Mouse (Mus musculus) lung, postnatal 14 days (tissue): ENCODE results near the gene R3hdm4.
A peak's percentile ranks its signal among the peaks of the same experiment; 100 is the strongest.

Experiments
- DNase-seq: peaks from one replicate; pipeline ENCODE4 v3.0.0; 2021

The R3hdm4 gene

DNA sequence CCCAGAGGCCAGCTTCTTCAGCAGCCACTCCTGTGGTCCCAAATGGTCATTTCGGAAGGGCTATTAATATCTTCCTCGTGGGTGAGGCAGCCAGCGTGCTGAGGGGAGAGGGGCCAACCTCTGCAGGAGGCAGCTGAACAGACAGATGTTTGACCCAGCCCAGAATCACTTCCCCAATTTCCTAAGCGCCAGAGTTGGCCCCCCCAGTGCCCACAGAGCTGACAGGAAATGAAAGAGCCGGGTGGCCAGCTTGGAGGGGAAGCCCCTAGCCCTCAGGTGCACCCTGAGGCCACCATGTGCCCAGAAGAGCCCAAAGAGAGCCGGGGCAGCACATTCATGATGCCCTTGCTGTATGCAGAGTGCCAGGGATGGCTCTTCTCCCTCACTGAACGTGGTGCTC is 19.7 kb upstream of the R3hdm4 start:
- no peak for DNase-seq

- DNase-seq, result no peak
Observed at GRCm38 (mm10) chr10:79937775-79938526, 16.9 kb upstream of the R3hdm4 start.

GRCm38 (mm10) chr10:79936911-79937441 is 16.0 kb upstream of the R3hdm4 start:
- peak; percentile 85 for DNase-seq

GRCm38 (mm10) chr10:79936284-79936910 is 15.4 kb upstream of the R3hdm4 start:
- peak; percentile 51 for DNase-seq

DNA sequence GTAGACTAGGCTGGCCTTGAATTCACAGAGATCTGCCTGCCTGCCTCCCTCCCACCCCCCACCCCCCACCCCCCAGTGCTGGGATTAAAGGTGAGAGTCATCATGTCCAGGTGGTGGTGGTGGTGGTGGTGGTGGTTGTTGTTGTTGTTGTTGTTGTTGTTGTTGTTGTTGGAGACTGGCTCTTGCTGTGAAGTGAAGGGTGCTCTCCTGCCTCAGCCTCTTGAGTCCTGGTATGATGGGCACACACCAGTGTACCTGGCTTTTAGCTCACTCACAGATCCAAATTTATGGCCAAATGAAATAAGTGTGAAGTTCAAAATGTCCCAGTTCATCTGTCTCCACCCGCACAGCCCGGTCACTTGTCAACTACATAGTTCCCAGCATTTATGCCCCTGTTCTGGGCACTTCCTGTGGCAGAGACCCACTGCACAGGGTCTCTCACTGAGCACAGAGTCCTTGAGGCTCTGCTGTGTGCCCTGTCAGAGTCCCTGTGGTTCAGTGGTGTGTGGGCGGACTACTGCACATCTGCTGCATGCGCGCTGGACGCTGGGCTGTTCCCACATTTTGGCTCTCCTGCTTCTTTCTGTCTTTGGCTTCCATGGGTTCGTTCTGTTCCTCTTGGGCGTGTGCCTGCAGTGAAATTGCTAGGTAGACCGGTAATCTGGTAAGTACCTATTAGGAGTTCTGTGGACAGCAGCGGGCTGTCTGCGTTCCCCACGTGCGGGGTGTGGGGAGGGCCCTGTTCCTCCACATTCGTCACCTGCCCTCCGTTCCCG is 14.0 kb upstream of the R3hdm4 start:
- DNase-seq, result no peak

DNA sequence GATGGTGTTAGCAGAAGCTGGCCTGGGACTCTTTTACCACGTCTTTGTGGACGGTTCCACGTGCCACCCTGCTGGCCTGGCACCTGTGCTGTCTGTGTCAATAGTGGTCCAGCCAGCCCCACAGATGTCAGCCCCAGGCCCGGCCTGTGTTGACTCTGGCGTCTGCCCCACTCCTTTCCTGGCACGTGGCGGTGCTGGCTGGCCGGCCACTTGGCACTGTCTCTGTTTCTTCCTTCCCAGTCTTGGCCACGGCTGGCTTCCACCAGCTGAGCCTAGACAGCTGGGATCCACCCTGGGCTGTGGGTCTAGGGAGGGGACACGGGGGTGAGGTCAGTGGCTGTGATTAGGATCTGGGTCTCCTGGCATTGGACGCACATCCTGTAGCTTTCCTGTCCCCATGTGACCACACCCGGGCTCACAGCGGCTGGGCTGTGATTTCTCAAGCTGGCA is 13.3 kb upstream of the R3hdm4 start:
- peak; percentile 93 for DNase-seq

DNA sequence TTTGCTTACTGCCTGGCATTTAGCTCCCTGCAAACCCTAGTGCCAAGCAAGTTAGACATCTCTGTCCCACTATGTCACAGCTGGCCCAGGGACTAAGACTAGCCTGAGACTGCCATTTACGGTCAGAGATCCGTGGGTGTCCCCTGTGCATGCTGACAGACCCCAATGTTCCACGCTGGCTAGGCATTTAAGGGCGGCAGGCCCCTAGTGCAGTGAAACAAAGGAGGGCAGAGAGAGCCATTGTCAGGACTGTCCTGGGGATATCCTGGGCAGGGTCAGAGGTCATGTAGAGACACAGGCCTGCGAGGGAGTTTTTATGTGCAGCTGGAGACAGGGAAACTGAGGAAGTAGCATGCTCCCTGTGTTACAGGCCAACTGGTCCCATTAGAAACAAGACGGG is 12.9 kb upstream of the R3hdm4 start:
- DNase-seq, result no peak

GRCm38 (mm10) chr10:79933145-79933679 is 12.2 kb upstream of the R3hdm4 start:
- no peak for DNase-seq

DNA sequence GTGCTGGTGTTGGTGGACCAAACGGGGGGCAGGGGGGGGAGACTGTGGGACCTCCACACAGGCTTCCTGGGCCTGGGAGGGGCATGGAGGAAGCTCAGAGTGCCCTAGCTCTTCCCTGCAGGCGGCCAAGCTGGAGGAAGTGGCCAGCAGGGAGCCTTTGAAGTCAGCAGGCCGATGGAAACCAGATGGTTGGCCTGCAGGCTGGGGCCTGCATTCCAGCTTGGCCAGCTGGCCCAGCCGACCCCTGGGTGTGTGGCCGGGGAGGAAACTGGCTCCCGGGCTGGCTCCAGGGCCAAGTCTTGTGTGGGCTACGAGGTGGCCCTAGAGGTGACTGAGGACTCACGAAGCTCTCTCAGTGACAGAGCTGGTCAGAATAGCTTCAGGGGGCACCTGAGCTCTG is 11.7 kb upstream of the R3hdm4 start:
- DNase-seq, result peak; percentile 68

GRCm38 (mm10) chr10:79931797-79932196 is 10.8 kb upstream of the R3hdm4 start:
- DNase-seq, result no peak

DNA sequence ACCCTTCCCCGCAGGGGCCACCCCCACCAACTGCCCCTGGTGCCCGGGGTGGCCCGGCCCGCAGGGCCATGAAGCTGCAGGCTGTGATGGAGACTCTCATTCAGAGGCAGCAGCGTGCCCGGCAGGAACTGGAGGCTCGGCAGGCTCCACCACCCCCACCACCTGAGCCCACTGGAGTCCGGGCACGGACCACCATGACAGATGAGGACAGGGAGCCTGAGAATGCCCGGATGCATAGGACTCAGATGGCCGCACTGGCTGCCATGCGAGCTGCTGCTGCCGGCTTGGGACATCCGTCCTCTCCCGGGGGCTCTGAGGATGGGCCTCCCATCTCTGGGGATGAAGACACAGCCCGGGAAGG is 9.8 kb upstream of the R3hdm4 start:
- DNase-seq, result no peak

DNA sequence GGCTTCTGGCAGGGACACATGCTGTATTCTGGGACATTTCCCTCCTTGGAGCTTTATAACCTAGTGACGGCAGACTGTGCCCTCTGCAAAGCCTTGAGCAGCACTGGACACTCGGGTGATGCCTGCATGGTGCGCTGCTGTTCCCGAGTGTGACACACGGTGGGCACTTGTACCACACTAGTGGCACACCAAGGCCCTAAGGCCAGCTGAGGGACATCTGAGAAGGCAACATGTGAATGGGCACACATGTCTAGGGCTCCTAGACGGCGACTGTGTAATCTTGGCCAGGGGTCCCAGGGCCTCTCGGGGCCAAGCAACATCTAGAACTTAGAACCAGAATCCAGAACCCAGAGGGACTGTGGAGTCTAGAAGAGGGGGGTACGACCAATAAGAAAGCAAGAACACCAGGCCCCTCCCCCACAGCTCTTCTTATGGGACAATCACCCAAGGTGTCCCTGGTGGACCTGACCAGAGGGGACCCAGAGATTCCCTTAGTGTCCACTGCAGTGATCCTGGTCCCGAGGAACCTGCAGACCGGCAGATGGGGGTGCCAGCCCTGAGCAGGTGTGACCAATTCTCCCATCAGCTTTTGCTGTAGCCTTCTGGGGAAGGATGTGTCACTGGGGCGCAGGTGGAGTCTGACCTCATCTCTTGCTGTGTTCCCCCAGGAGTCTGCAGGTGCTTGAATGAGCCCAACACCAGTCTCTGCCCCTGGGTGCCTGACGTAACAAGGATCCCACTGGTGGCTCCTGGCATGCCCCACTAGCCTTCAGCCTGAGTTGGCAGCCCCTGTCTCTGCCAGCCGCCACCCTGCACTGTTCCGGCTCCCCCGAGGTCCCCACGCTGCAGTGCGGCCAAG is 9.2 kb upstream of the R3hdm4 start:
- DNase-seq, result no peak

- DNase-seq, result no peak
Observed at GRCm38 (mm10) chr10:79928907-79929701, 8.1 kb upstream of the R3hdm4 start.

DNA sequence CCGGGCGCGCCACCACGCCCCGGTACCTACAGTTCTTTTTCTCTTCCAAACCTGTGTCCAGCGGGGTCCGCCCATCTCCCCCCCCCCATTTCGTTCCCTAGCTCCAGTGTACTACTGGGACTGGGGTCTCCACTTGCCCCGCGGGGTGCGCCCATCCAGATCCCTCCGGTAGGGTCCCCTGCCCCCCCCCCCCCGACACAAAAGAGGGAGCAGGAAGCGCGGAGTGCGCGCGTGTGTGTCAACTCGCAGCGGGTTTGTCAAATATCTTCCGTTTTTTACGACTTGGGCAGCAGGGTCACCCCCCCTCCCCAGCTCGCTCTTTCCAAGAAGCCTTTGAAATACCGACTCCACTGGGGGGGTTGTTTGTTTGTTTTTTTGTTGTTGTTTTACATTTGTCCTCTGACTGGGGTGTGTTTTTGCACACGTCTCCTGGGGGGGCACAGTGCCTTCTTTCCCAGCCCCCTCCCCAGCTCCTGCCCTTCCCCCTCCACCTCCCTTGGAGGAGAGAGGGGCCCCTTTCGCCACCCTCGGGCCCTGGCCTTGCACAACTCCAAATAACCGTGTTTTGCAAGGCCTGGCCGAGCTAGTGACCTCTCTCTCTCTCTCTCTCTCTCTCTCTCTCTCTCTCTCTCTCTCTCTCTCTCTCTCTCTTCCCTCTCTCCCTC is 7.2 kb upstream of the R3hdm4 start:
- peak; percentile 53 for DNase-seq

GRCm38 (mm10) chr10:79927324-79928029 is 6.5 kb upstream of the R3hdm4 start:
- DNase-seq, result peak; percentile 61

DNA sequence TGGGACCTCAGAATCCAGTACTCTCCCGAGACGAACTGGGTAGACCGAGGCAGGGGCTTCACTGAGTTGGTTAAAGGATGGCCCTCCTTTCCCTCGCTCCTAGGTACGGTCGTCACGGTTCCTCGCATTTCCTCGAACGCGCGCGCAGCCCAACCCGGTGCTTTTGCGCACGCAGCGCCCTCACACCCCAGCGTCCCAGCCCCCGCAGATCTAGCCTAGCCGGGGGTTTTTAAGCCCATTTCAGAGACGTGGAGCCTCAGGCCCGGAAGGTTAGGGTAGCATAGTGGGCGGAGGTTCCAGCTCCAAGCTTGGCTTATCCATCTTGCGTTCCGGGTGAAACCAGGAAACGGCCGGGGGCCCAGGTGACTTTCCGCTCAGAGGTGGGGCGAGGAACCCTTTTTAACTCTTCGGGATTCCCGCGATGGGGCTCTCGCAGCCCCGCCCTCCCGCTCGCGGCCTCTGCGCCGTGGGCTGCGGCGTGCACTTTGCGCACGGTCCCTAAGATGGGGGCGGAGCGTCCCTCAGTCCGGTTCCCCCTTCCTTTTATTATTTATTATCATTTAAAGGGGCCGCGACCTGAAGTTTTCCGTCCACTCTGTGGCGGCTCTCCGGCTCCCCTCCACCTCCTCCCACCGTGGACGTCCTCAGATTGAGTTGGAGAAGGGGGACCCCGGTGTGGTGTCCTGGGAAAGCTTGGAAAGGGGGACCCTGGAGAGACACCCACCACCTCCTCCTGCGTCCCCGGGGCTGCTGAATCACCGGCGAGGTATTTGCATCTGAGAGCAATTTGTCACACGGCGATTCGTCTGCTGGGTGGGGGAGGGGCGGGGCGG is 5.7 kb upstream of the R3hdm4 start, which contains the start of gene Arid3a:
Gene Arid3a (plus strand): TSS at position 553 of the 833 bp plus-strand sequence.
- peak; percentile 90 for DNase-seq

- no peak for DNase-seq
Observed at GRCm38 (mm10) chr10:79925785-79926490, 4.9 kb upstream of the R3hdm4 start.

DNA sequence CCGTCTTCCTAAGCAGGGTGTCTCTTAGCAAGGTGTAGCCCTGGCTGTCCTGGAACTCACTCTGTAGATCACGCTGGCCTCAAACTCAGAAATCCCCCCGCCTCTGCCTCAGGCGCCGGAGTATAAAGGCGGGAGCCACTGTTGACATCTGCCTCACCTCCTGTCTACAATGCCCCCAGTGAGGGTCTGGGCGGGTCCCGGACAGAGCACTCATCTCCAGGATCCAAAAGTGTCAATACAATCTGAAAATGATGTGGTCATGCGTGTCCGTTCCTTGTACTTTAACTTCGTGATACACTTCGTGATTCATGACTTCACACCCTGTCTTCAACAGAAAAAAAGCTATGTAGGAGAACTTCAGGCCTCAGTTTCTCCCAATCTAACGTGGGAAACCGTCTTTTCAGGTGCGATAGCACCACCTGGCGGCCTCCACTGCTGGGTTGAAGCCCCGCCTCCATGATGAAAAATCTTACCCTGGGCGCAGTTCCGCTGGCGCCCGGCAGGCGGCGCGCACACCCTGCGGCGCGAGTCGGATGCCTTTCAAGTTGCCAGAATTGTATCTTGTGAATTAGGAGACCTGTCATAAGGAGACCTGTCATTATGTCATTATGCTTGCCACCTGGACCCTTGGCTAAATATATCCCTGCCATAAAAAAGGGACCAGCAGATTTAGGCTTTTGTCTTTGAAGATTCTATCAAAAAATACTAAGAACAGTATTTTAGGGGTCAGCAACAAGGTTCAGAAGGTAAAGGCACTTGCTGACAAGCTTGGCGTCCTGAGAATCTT is 4.2 kb upstream of the R3hdm4 start:
- peak; percentile 96 for DNase-seq
